Mouse (Mus musculus) macrophage (primary cell): ENCODE results near the gene Ifit3b. TPM values are rescaled to one million over a fixed set of nuclear protein-coding genes. Genes with fewer than 3 reads are reported as not detected.
"Not testable (repeated sequence)": the region's sequence is repeated elsewhere in the genome, so short reads cannot be mapped to it uniquely, and the experiment has no call there.

ENCODE experiments used
- H3K27ac ChIP-seq: fragments of 350-480 bp; formaldehyde crosslinking; 2 replicates; pipeline ENCODE4 v1.9.0; 2021
- H3K36me3 ChIP-seq: fragments of 350-480 bp; formaldehyde crosslinking; 2 replicates; pipeline ENCODE4 v1.9.0; 2021; ENCODE audit errors: inconsistent target
- H3K4me3 ChIP-seq: fragments of 350-480 bp; formaldehyde crosslinking; 2 replicates; pipeline ENCODE4 v1.9.0; 2021; ENCODE audit errors: inconsistent target
- H3K79me2 ChIP-seq: fragments of 350-480 bp; formaldehyde crosslinking; 2 replicates; pipeline ENCODE4 v1.9.0; 2021; ENCODE audit errors: inconsistent target
- WGBS: methylation state at CpG from one replicate; pipeline ENCODE4 v1.1.7; 2026; ENCODE audit warnings: inconsistent platforms; ENCODE audit not compliant: missing documents; 5-methylcytosine and 5-hydroxymethylcytosine counted together
- polyA plus RNA-seq: library from polyadenylated mRNA; stranded (reverse); fragments of 250-400 nt; gene quantifications from 3 replicates; pipeline ENCODE4 v1.2.4, GENCODE M21; 2018; ENCODE audit warnings: inconsistent platforms

The Ifit3b gene
- polyA plus RNA-seq, 1 experiment from 2014 or later, result 34.2 TPM

DNA sequence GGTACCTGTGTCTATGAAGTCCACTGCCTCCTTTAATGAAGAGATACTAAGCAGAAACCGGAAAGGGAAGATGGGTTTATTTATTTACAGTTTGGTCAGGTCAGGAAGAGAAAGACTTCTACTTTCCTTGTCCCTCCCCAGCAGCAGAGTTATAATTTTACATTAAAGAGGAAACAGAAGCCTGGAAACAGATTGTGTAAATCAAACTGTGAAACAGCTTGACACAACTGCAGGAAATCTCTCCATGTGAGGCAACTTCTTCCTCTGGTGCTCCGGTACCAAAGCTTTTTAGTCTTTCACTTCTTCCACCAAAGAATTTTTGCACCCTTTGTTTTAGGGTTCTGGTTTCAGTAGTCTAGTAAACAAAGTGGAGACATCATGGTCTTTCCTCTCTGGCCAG lies 25.7 kb downstream of the Ifit3b start:
- no peak overlapping the region; the same call in 1 of the 2 replicates for H3K27ac ChIP-seq
- no peak overlapping the region for H3K4me3 ChIP-seq
- H3K36me3 ChIP-seq, result no peaks in the 10 kb centered on the region
- 0% methylated on average over 2 of the region's 2 CpGs for WGBS
- H3K79me2 ChIP-seq, result no peaks in the 10 kb centered on the region

DNA sequence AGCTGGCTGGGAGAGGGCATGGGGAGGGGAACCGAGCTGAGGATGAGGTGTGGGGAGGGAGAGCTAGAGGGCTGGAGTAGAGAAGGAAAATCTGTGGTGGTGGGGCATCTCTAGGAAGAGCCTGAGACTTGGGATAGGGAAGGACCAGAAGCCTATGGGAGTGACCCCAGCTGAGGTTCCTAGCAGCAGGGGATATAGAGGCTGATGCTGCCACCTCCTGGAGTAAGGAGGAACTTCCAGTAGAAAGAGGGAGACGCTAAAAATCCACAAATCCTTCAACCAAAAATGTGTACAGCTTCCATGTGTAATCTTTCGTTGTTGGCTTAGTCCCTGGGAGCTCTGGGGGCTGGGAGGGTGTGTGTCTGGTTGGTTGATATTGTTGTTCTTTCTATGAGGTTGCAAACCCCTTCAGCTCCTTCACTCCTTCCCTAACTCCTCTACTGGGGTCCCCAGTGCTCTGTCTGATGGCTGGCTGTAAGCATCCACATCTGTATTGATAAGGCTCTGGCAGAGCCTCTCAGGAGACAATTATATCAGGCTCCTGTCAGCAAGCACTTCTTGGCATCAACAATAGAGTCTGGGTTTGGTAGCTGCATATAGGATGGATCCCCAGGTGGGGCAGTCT lies 29.3 kb downstream of the Ifit3b start:
- Histone ChIP-seq H3K27ac (no peak overlapping the region), H3K36me3 (no peaks in the 10 kb centered on the region), H3K4me3 (no peak overlapping the region), H3K79me2 (peaks cover 20% of the 10 kb centered on the region)
- WGBS, result 29% methylated on average over 3 of the region's 3 CpGs

DNA sequence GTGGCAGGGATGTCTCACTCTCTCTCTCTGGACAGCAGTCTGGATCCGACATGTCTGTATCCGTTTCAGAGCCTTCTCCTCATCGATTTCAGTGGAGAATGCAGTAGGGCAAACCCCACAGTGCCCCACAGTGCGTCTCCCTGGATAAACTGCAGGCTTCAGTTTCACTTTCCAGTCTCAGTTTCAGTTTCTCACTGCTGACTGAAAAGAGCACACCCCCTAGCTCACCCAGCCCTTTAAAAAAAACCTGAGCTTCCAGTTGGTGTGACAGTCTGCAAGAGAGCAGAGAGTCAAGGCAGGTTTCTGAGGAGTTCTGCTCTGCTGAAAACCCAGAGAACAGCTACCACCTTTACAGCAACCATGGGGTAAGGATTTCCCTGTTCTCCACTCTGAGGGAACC lies 32.9 kb downstream of the Ifit3b start, which contains the start of the genes Ifit1bl2 and Ifit1:
TSS of gene Ifit1bl2 (minus strand) at position 121 of the 400 bp plus-strand sequence.
TSS of gene Ifit1 (plus strand) at position 249 of the 400 bp plus-strand sequence.
- H3K27ac ChIP-seq, result peak within 1 kb of the TSS; percentile 49
- peak within 1 kb of the TSS; percentile 56 for H3K4me3 ChIP-seq
- peaks cover 56% of the 10 kb centered on the region for H3K79me2 ChIP-seq
- 5% methylated on average over 4 of the region's 4 CpGs for WGBS
- peaks cover 14% of the 10 kb centered on the region for H3K36me3 ChIP-seq

DNA sequence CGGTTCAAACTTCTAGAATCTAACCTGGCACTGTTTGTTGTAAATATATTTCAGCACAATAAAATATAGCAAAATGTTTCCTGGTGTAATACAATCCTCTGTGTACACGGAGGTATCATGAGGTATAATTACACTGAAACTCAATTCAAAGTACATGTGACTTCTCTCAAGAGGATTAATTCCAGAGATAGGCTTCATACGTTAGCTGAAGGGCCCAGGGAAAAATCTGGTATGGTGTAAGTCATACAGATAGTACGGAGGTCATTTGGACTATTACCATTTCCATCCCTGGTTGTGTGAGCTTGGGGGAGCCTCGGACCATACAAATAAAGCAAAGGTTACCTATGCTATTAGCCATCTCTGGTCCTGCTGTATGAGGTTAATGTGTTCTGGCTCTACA lies 34.8 kb downstream of the Ifit3b start:
- Histone ChIP-seq H3K4me3 (no peak overlapping the region; the same call in 1 of the 2 replicates), H3K79me2 (peaks cover 74% of the 10 kb centered on the region), H3K27ac (no peak overlapping the region), H3K36me3 (peaks cover 34% of the 10 kb centered on the region)
- whole genome bisulfite sequencing, result 93% methylated on average over 5 of the region's 5 CpGs

DNA sequence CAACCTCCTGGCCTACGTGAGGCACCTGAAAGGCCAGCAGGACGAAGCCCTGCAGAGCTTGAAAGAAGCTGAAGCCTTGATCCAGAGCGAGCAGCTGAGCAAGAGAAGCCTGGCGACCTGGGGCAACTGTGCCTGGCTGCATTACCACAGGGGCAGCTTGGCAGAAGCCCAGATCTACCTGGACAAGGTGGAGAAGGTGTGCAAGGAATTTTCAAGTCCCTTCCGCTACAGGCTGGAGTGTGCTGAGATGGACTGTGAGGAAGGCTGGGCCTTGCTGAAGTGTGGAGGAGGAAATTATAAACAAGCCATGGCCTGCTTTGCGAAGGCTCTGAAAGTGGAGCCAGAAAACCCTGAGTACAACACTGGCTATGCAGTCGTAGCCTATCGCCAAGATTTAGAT lies 39.9 kb downstream of the Ifit3b start:
- Histone ChIP-seq H3K36me3 (peaks cover 64% of the 10 kb centered on the region), H3K79me2 (peaks cover 58% of the 10 kb centered on the region)
- not testable (repeated sequence) for H3K4me3 ChIP-seq, H3K27ac ChIP-seq
- WGBS, result 96% methylated on average over 4 of the region's 8 CpGs

DNA sequence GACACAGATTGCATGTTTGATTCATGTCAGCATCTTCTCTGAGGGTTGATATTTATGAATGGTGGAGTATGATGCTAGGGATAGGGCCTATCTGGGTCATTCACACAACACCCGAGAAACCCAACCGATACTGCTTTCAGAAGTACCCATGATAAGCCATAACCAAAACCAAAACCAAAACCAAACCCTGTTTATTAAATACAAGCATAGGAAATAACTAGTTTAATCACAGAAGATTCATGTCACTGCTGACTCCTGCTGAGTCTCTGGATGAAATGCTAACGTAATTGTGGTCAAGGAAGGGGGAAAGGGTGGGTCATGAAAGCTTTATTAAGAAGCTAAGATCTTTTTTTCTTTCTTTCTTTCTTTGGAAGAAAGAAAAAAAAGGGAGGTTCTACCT lies 42.5 kb downstream of the Ifit3b start:
- H3K27ac ChIP-seq, result no peak overlapping the region
- WGBS, result 59% methylated on average over 3 of the region's 3 CpGs
- peaks cover 53% of the 10 kb centered on the region for H3K36me3 ChIP-seq
- peaks cover 32% of the 10 kb centered on the region; the same call in 1 of the 2 replicates for H3K79me2 ChIP-seq
- no peak overlapping the region for H3K4me3 ChIP-seq

DNA sequence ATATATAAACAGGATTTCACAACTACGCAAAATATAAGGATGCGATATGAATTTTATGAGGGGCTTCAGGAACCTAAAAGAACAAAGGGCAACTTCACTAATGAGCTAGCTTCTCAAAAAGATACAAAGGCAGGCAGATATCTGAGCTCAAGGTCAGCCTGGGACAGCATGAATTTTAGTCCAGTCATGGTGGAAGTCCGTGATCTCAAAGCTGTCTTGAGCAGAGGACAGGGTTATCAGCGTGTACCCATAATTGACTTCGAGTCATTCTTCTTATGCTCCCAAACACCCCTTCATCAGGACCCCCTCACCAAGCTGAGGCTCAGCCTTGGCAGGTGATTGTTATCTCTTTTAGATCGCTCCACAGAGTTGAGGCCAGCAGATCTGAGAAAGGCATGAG lies 43.2 kb downstream of the Ifit3b start:
- no peak overlapping the region for H3K4me3 ChIP-seq
- WGBS, result 91% methylated on average over 6 of the region's 6 CpGs
- H3K79me2 ChIP-seq, result peaks cover 24% of the 10 kb centered on the region; the same call in 1 of the 2 replicates
- peaks cover 46% of the 10 kb centered on the region for H3K36me3 ChIP-seq
- H3K27ac ChIP-seq, result no peak overlapping the region

DNA sequence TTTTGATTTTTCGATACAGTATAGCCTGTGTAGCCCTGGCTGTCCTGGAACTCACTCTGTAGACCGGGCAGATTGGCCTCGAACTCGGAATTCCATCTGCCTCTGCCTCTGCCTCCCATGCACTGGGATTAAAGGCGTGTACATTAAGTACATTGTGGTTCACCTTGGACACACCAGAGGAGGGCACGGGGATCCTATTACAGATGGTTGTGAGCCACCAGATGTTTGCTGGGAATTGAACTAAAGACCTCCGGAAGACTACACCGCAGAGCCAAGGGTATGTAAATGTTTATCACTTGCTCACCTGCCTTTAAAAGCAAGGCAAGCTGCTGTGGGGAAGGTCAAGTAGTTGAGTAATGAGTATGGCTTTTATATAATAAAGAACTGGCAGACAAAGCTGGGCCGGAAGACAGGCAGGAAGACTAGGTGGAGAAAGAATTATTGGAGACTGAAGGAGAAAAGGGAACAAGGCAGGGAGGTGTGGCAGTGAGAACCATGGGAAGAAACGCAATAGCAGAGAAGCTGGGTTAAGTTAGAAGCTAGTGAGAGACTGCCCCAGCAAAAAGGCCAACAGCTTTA lies 47.5 kb downstream of the Ifit3b start:
- Histone ChIP-seq H3K79me2 (no peaks in the 10 kb centered on the region), H3K27ac (no peak overlapping the region), H3K4me3 (no peak overlapping the region), H3K36me3 (peaks cover 3% of the 10 kb centered on the region; the same call in 1 of the 2 replicates)
- 81% methylated on average over 10 of the region's 10 CpGs for WGBS

DNA sequence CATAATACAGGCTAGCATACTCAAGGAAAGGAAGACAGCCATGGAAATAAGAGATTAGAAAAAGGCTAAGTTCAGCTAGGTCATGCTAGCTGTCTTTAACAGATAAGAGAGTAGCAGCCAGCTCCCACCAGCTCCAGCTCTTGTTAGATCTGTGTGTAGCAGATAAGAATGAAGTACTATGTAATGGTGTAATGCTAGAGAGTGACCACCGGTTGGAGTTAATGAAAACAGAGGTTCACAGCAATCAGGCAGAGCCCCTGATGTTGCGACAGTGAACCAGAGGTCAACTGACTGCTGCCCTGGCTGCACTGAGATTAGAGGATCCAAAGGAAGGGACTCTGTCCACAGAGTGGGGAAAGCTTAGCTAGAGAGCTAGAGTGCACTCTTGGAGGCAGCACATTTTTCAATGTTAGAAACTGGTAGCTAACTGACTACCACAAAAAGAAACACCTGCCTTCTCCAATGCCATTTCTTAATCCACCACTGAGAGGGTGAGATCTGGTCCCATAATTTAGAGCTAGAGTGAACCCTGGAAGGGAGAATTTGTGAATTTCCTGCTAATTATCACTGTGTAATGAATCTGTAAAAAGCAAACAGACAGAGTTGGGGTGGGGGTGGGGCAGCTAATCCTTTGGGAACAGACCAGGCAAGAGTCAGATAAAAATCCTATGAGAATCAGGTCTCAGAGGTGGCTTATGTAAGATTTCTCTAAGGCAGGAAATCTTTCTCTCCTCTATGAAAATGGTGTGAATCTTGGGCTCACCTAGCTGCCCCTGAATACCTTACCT lies 48.9 kb downstream of the Ifit3b start:
- Histone ChIP-seq H3K4me3 (no peak overlapping the region), H3K79me2 (no peaks in the 10 kb centered on the region), H3K27ac (no peak overlapping the region), H3K36me3 (no peaks in the 10 kb centered on the region)
- 35% methylated on average over 2 of the region's 2 CpGs for WGBS

DNA sequence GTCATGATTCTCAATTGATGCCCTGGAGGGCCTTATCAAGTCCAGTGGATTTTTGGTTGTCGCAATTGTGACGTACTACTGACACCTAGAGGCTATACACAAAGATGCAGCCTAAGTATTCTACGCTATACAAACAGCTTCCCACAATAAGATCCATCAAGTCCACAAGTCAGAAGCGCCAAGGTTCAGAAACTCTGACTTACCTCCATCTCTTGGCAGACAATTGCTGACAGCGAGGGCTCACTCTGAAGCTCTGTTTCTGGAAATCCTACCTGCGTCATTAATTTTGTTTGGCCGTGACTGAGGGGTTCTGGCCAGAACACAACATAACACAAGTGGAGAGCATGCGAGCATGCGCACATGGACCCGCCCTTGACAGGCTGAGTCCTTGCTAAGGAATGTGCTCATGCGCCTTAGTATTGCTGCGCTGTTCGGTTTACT lies 54.3 kb downstream of the Ifit3b start:
- Histone ChIP-seq H3K36me3 (no peaks in the 10 kb centered on the region), H3K27ac (no peak overlapping the region), H3K79me2 (no peaks in the 10 kb centered on the region), H3K4me3 (peak overlapping the region; percentile 12; the same call in 1 of the 2 replicates)
- WGBS, result 10% methylated on average over 13 of the region's 13 CpGs

DNA sequence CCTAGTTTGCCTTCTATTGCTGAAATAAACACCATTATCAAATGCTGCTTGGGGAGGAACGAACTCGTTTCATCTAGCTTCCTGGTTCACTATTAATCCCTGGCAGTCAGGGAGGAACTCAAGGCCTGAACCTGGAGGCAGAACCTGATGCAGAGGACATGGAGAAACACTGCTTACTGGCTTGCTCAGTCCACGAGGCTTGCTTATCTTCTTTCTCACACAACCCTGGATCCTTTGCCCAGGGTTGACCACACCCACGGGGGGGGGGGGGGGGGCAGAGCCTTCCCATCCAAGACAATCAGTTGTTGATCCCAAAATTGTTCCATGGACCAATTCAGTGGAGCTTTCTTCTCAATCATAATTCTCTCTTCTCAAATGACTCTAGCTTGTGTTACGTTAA lies 55.0 kb downstream of the Ifit3b start:
- Histone ChIP-seq H3K79me2 (no peaks in the 10 kb centered on the region), H3K4me3 (no peak overlapping the region), H3K27ac (no peak overlapping the region), H3K36me3 (no peaks in the 10 kb centered on the region)
- WGBS, result 46% methylated on average over 5 of the region's 5 CpGs

Other genes starting within 250 kb of the Ifit3b start
- 1.2 to 3.1 TPM in 2 of 3 replicates, not detected in the other for gene Ch25h, start 132.8 kb upstream of the Ifit3b start, polyA plus RNA-seq
- gene Lipa, start 80.5 kb upstream of the Ifit3b start, polyA plus RNA-seq, result 951 to 1,428 TPM (median 1,047 TPM) in 3 replicates
- gene Ifit2, start 57.3 kb upstream of the Ifit3b start, polyA plus RNA-seq, result 92.3 to 757 TPM (median 307 TPM) in 3 replicates
- gene Ifit3, start 24.4 kb upstream of the Ifit3b start, polyA plus RNA-seq, result 215 to 762 TPM (median 269 TPM) in 3 replicates
- gene Ifit1bl1, start 6.0 kb upstream of the Ifit3b start, polyA plus RNA-seq, result 5.2 to 71.8 TPM (median 6.7 TPM) in 3 replicates
- gene Ifit1bl2, start 32.8 kb downstream of the Ifit3b start, polyA plus RNA-seq, result 0.16 to 0.50 TPM (median 0.25 TPM) in 3 replicates
- gene Ifit1, start 32.9 kb downstream of the Ifit3b start, polyA plus RNA-seq, result 42.4 to 217 TPM (median 43.4 TPM) in 3 replicates
- 0.16 to 0.21 TPM in 2 of 3 replicates, not detected in the other for gene Slc16a12, start 139.3 kb downstream of the Ifit3b start, polyA plus RNA-seq